Mouse (Mus musculus): ENCODE results near the gene Gm34653.

- TF ChIP-seq CTCF (IDR thresholded peaks at IDR 0.05; ENCODE audit: borderline replicate concordance, insufficient read depth, low read depth, low read length): no peak
- no peak for TF ChIP-seq POLR2A (IDR thresholded peaks at IDR 0.05; ENCODE audit: borderline replicate concordance, insufficient read depth, low read length)
These were observed 5.2 kb upstream of the Gm34653 start for GRCm38 (mm10) chr2:34827591-34827990.
